Mouse (Mus musculus) adrenal gland, adult 18-20 months (tissue): ENCODE results near the gene Kcnq4. TPM values are rescaled to one million over a fixed set of nuclear protein-coding genes. Genes with fewer than 3 reads are reported as not detected.

Experiments used
- DNase-seq, 2 experiments: peaks; one replicate each; pipeline ENCODE4 v3.0.0; 2021 to 2022; ENCODE audit warnings: low spot score in 2 of 2
- long read RNA-seq, 2 experiments: library from polyadenylated mRNA; stranded (forward); transcript quantifications; one replicate each; pipeline ENCODE4 v2.0.0; 2021
- total RNA-seq, 2 experiments: library from RNA; stranded (reverse); gene quantifications; 1 replicate in 1 of 2; 2 replicates in 1 of 2; pipeline ENCODE4 v1.2.3; 2021

Gene Kcnq4
- total RNA-seq = 1 to 10 TPM; 1.5 to 3.1 TPM
- long read RNA-seq, experiment 1, partial matches to known transcripts = 1 of 2 reads
- long read RNA-seq, experiment 1, other reads (novel, unspliced or antisense) = 0 of 2 reads
- long read RNA-seq, experiment 2 = 0 reads

- no peak for DNase-seq
Measured at GRCm38 (mm10) chr4:120747941-120748866, at the start of gene Kcnq4. Gene Kcnq4, minus strand, starts transcription at chr4:120748612.

- DNase-seq = no peak
Measured at GRCm38 (mm10) chr4:120796687-120797086, 48.3 kb upstream of the Kcnq4 start.

- DNase-seq = no peak
Measured at GRCm38 (mm10) chr4:120795646-120796045, 47.2 kb upstream of the Kcnq4 start.

- no peak for DNase-seq
Measured at GRCm38 (mm10) chr4:120792918-120793317, 44.5 kb upstream of the Kcnq4 start.

- no peak for DNase-seq
Measured at GRCm38 (mm10) chr4:120790027-120790426, 41.6 kb upstream of the Kcnq4 start.

- no peak for DNase-seq
Measured at GRCm38 (mm10) chr4:120755801-120756200, 7.4 kb upstream of the Kcnq4 start.

GRCm38 (mm10) chr4:120755299-120755698, 6.9 kb upstream of the Kcnq4 start:
- DNase-seq = peak; percentile 55 to 75

- no peak for DNase-seq
Measured at GRCm38 (mm10) chr4:120749601-120750000, 1.2 kb upstream of the Kcnq4 start.

GRCm38 (mm10) chr4:120747243-120747792, 1.1 kb downstream of the Kcnq4 start:
- DNase-seq = peak; percentile 37 to 43

GRCm38 (mm10) chr4:120746552-120747150, 1.8 kb downstream of the Kcnq4 start:
- DNase-seq = peak in 1 of 2 experiments; percentile 40

GRCm38 (mm10) chr4:120745731-120746551, 2.5 kb downstream of the Kcnq4 start:
- DNase-seq = no peak

GRCm38 (mm10) chr4:120743636-120744035, 4.8 kb downstream of the Kcnq4 start:
- DNase-seq = no peak

GRCm38 (mm10) chr4:120741303-120741702, 7.1 kb downstream of the Kcnq4 start:
- peak in 1 of 2 experiments; percentile 34 for DNase-seq

GRCm38 (mm10) chr4:120734012-120734622, 14.3 kb downstream of the Kcnq4 start:
- no peak for DNase-seq

- DNase-seq = no peak
Measured at GRCm38 (mm10) chr4:120732737-120733136, 15.7 kb downstream of the Kcnq4 start.

- peak; percentile 52 to 61 for DNase-seq
Measured at GRCm38 (mm10) chr4:120731030-120731644, 17.3 kb downstream of the Kcnq4 start.

GRCm38 (mm10) chr4:120730574-120730973, 17.8 kb downstream of the Kcnq4 start:
- DNase-seq = no peak

- no peak for DNase-seq
Measured at GRCm38 (mm10) chr4:120730146-120730545, 18.3 kb downstream of the Kcnq4 start.

GRCm38 (mm10) chr4:120729441-120729840, 19.0 kb downstream of the Kcnq4 start:
- DNase-seq = no peak

GRCm38 (mm10) chr4:120727842-120728241, 20.6 kb downstream of the Kcnq4 start:
- no peak for DNase-seq
